Mouse (Mus musculus) spleen, adult 2 months (tissue): ENCODE data around the gene Zyx. TPM values are rescaled to one million over a fixed set of nuclear protein-coding genes. Genes with fewer than 3 reads are reported as not detected.

Experiments
- DNase-seq, 2 experiments: peaks; one replicate each; pipeline versions ENCODE4 v3.0.0 to v3.0.0-alpha.2; 2012 to 2021; ENCODE audit warnings: low spot score in 2 of 2, low read depth in 1 of 2
- H3K27ac ChIP-seq: fragments of 200-500 bp; 2 replicates; pipeline ENCODE4 v1.5.1; 2012; ENCODE audit warnings: low read length, inconsistent platforms; ENCODE audit not compliant: insufficient read depth
- H3K27me3 ChIP-seq: fragments of 200-500 bp; 2 replicates; pipeline ENCODE4 v1.6.1; 2012; ENCODE audit warnings: mild to moderate bottlenecking, moderate library complexity, low read length, inconsistent platforms; ENCODE audit not compliant: control insufficient read depth, insufficient read depth
- H3K36me3 ChIP-seq: fragments of 200-500 bp; 2 replicates; pipeline ENCODE4 v1.6.1; 2012; ENCODE audit warnings: mild to moderate bottlenecking, low read length, inconsistent platforms; ENCODE audit not compliant: control insufficient read depth, insufficient read depth
- H3K4me1 ChIP-seq: fragments of 200-500 bp; 2 replicates; pipeline ENCODE4 v1.6.1; 2011; ENCODE audit warnings: inconsistent platforms; ENCODE audit not compliant: control insufficient read depth, insufficient read depth, insufficient read length
- H3K4me3 ChIP-seq: fragments of 200-500 bp; 2 replicates; pipeline ENCODE4 v1.5.1; 2011; ENCODE audit warnings: mild to moderate bottlenecking, inconsistent platforms; ENCODE audit not compliant: insufficient read depth, insufficient read length; ENCODE audit errors: extremely low read depth
- CTCF ChIP-seq: fragments of 200-500 bp; IDR thresholded peaks from 2 replicates; pipeline ENCODE4 v1.5.1; 2011; ENCODE audit warnings: mild to moderate bottlenecking, inconsistent platforms; ENCODE audit not compliant: insufficient read depth, insufficient read length, insufficient replicate concordance; ENCODE audit errors: extremely low read depth
- POLR2A ChIP-seq: fragments of 200-500 bp; IDR thresholded peaks from 2 replicates; pipeline ENCODE4 v1.6.1; 2011; ENCODE audit warnings: low read depth, low read length, inconsistent platforms
- WGBS: fragments of 180-500 bp; shearing (Covaris S2); methylation state at CpG from one replicate; pipeline ENCODE4 v1.1.7; 2018; 5-methylcytosine and 5-hydroxymethylcytosine counted together
- polyA plus RNA-seq: library from polyadenylated mRNA; depleted of rRNA; stranded (reverse); fragments of >200 nt; gene quantifications from 2 replicates; pipeline ENCODE4 v1.2.3, GENCODE M21; 2012

Zyx gene
- polyA plus RNA-seq, 1 experiment, result 184 TPM

DNA sequence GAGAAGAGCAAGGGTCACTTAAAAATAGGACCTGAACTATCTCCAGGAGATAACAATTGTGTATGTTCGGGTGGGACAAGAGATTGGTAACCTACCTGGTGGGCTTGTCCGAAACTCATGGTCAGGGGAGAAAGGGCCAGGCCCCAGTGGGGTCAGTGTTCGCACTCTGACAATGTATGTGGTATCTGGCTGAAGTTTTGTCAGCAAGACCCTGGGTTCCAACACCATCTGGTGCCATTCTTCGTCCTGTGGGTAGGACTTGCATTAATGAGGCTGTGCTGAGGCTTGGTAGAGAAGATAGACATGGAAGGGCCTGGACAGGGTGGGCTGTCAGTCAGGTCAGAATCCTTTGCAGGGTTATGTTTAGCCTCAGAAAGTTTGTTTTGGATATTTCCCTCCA lies 14.6 kb downstream of the Zyx start:
- Histone ChIP-seq H3K27me3 (no peaks in the 10 kb centered on the region), H3K36me3 (peaks cover 6% of the 10 kb centered on the region), H3K4me3 (no peak overlapping the region), H3K27ac (no peak overlapping the region), H3K4me1 (no peaks in the 10 kb centered on the region)
- no peak for DNase-seq
- 90% methylated on average over 4 of the region's 4 CpGs for WGBS
- TF ChIP-seq POLR2A, result no peak
- no peak for TF ChIP-seq CTCF

DNA sequence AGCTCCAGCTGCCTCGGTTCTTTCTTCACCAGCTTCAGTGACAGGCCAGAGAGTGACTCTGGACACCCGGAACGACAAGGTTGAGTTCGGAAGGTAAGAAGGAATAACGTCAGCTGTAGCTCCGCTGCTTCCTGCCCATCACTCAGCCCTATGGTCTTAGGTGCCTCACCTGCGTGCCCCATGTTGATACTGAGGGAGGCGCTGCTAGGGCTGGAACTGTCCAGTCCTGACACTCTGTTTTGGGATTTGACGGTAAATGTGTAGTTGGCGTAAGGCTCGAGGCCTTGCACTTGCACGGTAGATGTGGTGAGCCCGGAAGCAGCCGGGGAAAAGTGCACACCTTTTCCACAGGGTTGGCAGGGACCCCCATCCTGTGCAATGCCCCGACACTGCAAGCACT lies 15.2 kb downstream of the Zyx start:
- Histone ChIP-seq H3K27ac (no peak overlapping the region), H3K36me3 (peaks cover 4% of the 10 kb centered on the region; the same call in 1 of the 2 replicates), H3K4me1 (no peaks in the 10 kb centered on the region), H3K27me3 (no peaks in the 10 kb centered on the region), H3K4me3 (no peak overlapping the region)
- DNase-seq, result no peak
- TF ChIP-seq CTCF, result no peak
- no peak for TF ChIP-seq POLR2A
- 93% methylated on average over 15 of the region's 15 CpGs for WGBS

DNA sequence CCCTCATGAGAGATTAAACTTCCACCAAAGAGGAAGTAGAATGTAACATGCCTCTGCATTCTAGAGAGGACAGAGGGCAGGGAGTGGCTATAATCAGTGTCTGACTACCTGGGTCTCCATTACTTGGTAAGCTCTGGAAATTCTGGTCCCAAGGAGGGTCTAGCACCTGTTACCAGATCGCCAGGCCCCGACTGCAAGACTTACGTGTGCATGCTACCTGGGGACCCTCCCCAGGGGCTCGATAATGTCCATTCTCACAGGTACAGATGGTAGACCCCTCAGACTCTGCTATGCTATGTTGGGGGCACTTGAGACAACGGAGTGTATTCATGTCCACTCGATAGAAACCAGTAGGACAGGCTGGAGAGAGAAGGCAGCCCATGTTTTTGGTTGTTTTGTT lies 15.8 kb downstream of the Zyx start:
- no peak overlapping the region for H3K27ac ChIP-seq
- 0 out of 2 replicates have a peak, but pooled peaks cover 1% of the 10 kb centered on the region for H3K36me3 ChIP-seq
- H3K4me3 ChIP-seq, result no peak overlapping the region
- WGBS, result 88% methylated on average over 6 of the region's 6 CpGs
- H3K27me3 ChIP-seq, result no peaks in the 10 kb centered on the region
- no peak for DNase-seq
- H3K4me1 ChIP-seq, result no peaks in the 10 kb centered on the region
- TF ChIP-seq POLR2A (no peak), CTCF (no peak)

DNA sequence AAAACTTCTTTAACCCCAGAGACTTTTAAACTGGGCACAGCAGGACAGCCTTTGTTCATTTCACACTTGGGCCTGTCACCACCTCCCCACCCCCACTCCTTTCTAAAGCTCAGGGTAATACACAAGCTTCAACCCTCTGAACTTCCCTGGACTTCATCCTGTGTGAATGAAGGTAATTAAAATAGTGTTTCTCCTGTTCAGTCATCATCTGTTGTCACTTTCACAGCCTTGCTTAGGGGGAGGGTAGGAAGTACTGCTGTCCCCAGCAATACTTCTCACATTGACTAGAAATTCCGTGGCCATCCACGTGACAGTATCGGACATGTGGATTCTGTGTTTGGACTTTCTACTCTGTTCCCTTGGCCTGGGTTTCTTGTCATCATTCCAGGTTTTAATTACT lies 20.4 kb downstream of the Zyx start:
- H3K4me1 ChIP-seq, result peaks cover 7% of the 10 kb centered on the region
- no peaks in the 10 kb centered on the region for H3K36me3 ChIP-seq
- TF ChIP-seq CTCF (no peak), POLR2A (no peak)
- WGBS, result 73% methylated on average over 3 of the region's 3 CpGs
- no peak for DNase-seq
- H3K27ac ChIP-seq, result no peak overlapping the region
- H3K4me3 ChIP-seq, result no peak overlapping the region
- H3K27me3 ChIP-seq, result no peaks in the 10 kb centered on the region

DNA sequence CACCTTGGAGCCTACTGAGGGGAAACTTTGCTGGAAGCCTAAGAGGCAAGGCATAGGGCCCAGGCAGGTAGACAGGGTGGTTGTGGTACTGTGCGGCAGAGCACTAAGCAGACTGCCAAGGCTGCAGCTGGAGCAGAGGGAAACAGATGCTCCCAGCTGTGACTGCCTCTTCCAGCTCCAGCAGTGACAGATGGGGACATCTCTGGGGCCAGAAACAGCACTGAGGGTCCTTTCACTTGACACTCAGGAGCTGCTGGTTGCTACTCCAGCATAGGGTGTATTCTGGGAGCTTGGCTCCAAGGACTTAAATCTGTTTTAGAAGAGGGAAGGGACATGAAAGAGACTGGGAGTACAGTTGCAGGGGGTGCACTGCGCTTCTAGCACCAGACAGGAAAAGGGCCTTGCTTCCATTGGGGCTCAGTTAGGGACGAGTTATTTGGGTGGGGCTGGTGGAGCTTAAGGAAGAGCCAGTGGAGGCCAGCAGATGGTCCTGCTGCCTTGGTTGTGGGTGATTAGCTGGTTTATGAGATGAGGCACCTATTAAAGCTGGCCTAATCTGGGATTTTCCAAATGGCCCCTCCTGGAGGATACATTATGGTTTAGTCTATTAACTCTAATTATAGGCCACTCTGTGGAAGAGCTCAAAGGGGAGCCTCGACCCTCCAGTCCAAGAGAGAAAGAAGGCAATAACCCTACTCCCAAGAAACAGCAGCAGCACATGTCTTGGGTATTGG lies 21.4 kb downstream of the Zyx start:
- no peak for DNase-seq
- Histone ChIP-seq H3K4me1 (peaks cover 7% of the 10 kb centered on the region), H3K4me3 (no peak overlapping the region), H3K27ac (no peak overlapping the region), H3K36me3 (no peaks in the 10 kb centered on the region), H3K27me3 (no peaks in the 10 kb centered on the region)
- TF ChIP-seq POLR2A (no peak), CTCF (no peak)
- 80% methylated on average over 4 of the region's 4 CpGs for WGBS

DNA sequence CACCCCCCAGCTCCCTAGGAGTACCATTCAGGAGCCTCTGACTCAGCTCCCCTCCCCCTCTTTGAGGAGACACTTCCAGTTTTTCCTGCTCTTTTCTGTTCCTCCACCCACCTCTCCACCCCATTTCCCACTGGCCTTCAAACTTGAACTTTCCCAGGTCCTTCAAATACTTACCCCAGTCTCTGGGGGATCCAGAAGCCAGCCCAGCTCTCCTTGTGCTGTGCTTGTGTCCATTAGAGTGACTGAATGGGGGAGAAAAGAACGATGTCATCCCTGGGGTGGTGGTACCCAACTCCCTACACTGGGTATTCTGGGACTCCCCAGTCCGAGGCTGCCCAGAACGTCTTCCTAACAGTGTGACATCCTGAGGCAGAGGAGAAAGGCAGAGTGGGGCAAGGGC lies 22.6 kb downstream of the Zyx start:
- no peak overlapping the region for H3K27ac ChIP-seq
- no peak overlapping the region for H3K4me3 ChIP-seq
- DNase-seq, result no peak
- H3K27me3 ChIP-seq, result no peaks in the 10 kb centered on the region
- H3K4me1 ChIP-seq, result peaks cover 7% of the 10 kb centered on the region
- WGBS, result 72% methylated on average over 3 of the region's 3 CpGs
- TF ChIP-seq POLR2A, result no peak
- no peak for TF ChIP-seq CTCF
- no peaks in the 10 kb centered on the region for H3K36me3 ChIP-seq

DNA sequence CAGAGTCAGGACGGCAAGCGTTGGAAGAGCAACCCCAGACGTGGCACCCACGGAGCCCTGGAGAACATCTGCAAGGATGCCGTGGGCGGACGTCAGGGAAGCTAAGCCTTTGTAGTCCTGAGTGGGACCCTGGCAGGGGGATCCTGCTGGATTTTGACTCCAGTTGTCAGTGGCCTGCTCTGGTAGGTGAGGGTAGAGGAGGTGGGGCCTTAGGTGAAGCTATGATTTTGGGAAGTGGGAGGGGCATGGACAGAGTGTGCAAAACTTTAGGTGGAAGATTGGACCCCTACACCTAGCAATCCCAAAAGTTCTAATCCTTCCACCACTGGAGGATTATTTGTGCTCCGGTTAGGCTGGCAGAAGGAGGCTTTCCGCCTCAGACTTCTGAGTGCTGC lies 23.0 kb downstream of the Zyx start:
- DNase-seq, result no peak
- TF ChIP-seq CTCF (no peak), POLR2A (no peak)
- Histone ChIP-seq H3K27me3 (no peaks in the 10 kb centered on the region), H3K36me3 (no peaks in the 10 kb centered on the region), H3K4me1 (peaks cover 7% of the 10 kb centered on the region), H3K4me3 (no peak overlapping the region), H3K27ac (no peak overlapping the region)
- WGBS, result 87% methylated on average over 9 of the region's 9 CpGs
